Mouse (Mus musculus) midbrain, embryonic 11.5 days (tissue): Measurements from ENCODE around the gene Wdr20. TPM values are rescaled to one million over a fixed set of nuclear protein-coding genes. Genes with fewer than 3 reads are reported as not detected.
"Not testable (repeated sequence)": the region's sequence is repeated elsewhere in the genome, so short reads cannot be mapped to it uniquely, and the experiment has no call there.

Experiments used
- ATAC-seq: fragments of 200-750 bp; cut with Nextera tagmentation; 2 replicates; pipeline ENCODE4 v1.8.0; 2017; ENCODE audit warnings: moderate TSS enrichment, moderate library complexity; ENCODE audit not compliant: low FRiP score
- DNase-seq: peaks from one replicate; pipeline ENCODE4 v3.0.0; 2015; ENCODE audit warnings: low spot score; ENCODE audit errors: missing footprints
- H3K27ac ChIP-seq: fragments of 300-500 bp; sonication (generic); 2 replicates; pipeline ENCODE4 v1.5.1; 2014; ENCODE audit warnings: low read depth, low read length
- H3K27me3 ChIP-seq: fragments of 300-500 bp; sonication (generic); 2 replicates; pipeline ENCODE4 v1.6.1; 2014; ENCODE audit warnings: mild to moderate bottlenecking, low read length, moderate library complexity, mixed read lengths; ENCODE audit not compliant: control insufficient read depth, insufficient read depth
- H3K36me3 ChIP-seq: fragments of 300-500 bp; sonication (generic); 2 replicates; pipeline ENCODE4 v1.6.1; 2014; ENCODE audit warnings: mild to moderate bottlenecking, low read length, moderate library complexity, mixed read lengths; ENCODE audit not compliant: control insufficient read depth, insufficient read depth
- H3K4me1 ChIP-seq: fragments of 300-500 bp; sonication (generic); 2 replicates; pipeline ENCODE4 v1.6.1; 2014; ENCODE audit warnings: low read length; ENCODE audit not compliant: control insufficient read depth, insufficient read depth
- H3K4me2 ChIP-seq: fragments of 300-500 bp; sonication (generic); 2 replicates; pipeline ENCODE4 v1.6.1; 2014; ENCODE audit warnings: mild to moderate bottlenecking, moderate library complexity
- H3K4me3 ChIP-seq: fragments of 300-500 bp; sonication (generic); 2 replicates; pipeline ENCODE4 v1.5.1; 2014; ENCODE audit warnings: low read depth, low read length
- H3K9ac ChIP-seq: fragments of 300-500 bp; sonication (generic); 2 replicates; pipeline ENCODE4 v1.6.1; 2014; ENCODE audit warnings: low read length
- H3K9me3 ChIP-seq: fragments of 300-500 bp; sonication (generic); 2 replicates; pipeline ENCODE4 v1.6.1; 2016; ENCODE audit warnings: low read length; ENCODE audit not compliant: control insufficient read depth
- WGBS: fragments of 180-500 bp; shearing (Covaris S2); extraction: QIAGEN DNeasy Blood & Tissue Kit; methylation state at CpG from one replicate; pipeline ENCODE4 v1.1.7; 2014; 5-methylcytosine and 5-hydroxymethylcytosine counted together
- polyA plus RNA-seq: library from polyadenylated mRNA; unstranded; fragments of >200 nt; fragmentation: Nextera tagmentation; extraction: Ambion mirVana; gene quantifications from 2 replicates; pipeline ENCODE4 v1.2.1, GENCODE M21; 2014

Gene Wdr20
- polyA plus RNA-seq, 1 experiment from 2014 or later = 22.9 TPM

GRCm38 (mm10) chr12:110733254-110733653, 4.5 kb upstream of the Wdr20 start:
- H3K9ac ChIP-seq, H3K27ac ChIP-seq, H3K4me1 ChIP-seq, H3K4me3 ChIP-seq, H3K36me3 ChIP-seq, H3K9me3 ChIP-seq, H3K27me3 ChIP-seq, DNase-seq, ATAC-seq, H3K4me2 ChIP-seq: not testable (repeated sequence)
- 92% methylated on average over 3 of the region's 3 CpGs for WGBS

GRCm38 (mm10) chr12:110736641-110737040, 1.1 kb upstream of the Wdr20 start:
- H3K36me3 ChIP-seq = no peaks in the 10 kb centered on the region
- no peak overlapping the region for H3K9ac ChIP-seq
- ATAC-seq (no peak), DNase-seq (no peak)
- no peak overlapping the region for H3K4me2 ChIP-seq
- peaks cover 5% of the 10 kb centered on the region; the same call in 1 of the 2 replicates for H3K27me3 ChIP-seq
- 28% methylated on average over 4 of the region's 4 CpGs for WGBS
- H3K27ac ChIP-seq = no peak overlapping the region
- no peaks in the 10 kb centered on the region for H3K9me3 ChIP-seq
- H3K4me1 ChIP-seq = peaks cover 11% of the 10 kb centered on the region
- no peak overlapping the region for H3K4me3 ChIP-seq

- H3K4me2 ChIP-seq = peak overlapping the region; percentile 69
- H3K4me1 ChIP-seq = peaks cover 11% of the 10 kb centered on the region
- no peak for DNase-seq
- peak overlapping the region; percentile 91 for H3K9ac ChIP-seq
- H3K4me3 ChIP-seq = peak overlapping the region; percentile 84
- H3K9me3 ChIP-seq = no peaks in the 10 kb centered on the region
- peaks cover 5% of the 10 kb centered on the region; the same call in 1 of the 2 replicates for H3K27me3 ChIP-seq
- no peaks in the 10 kb centered on the region for H3K36me3 ChIP-seq
- no peak; the same call in none of the 2 replicates for ATAC-seq
- peak overlapping the region; percentile 65 for H3K27ac ChIP-seq
- under 1% methylated on average over 70 of the region's 72 CpGs for WGBS
Observed at GRCm38 (mm10) chr12:110738158-110738921, 596 bp downstream of the Wdr20 start.

DNA sequence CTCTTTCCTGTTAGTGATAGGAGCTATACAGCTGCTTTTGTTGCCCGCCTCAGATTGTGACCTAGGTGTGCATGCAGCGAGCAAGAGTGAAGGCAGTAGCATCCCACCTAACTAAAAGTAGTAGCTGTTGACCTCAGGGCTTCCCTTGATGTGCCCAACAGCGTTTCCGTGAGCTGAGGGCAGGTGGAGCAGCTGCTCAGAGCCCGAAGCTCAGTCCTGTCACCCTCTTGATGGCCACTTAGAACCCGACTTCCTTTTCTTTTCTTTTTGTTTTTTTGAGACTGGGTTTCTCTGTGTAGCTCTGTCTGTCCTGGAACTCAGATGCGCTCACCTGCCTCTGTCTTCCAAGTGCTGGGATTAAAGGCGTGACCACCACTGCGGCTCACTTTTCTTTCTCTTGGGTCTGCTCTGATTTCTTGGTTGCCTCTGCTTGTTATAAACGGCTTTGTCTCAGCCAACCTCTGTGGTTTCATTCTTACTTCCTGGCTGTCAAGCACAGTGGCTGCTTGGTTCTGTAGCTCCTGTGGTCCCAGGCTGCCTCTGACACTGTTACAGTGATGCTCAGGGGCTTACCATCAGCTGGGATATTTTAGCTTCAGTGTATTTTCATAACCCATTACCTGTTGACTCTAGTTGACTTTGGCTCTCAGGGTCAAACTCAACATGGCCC, 13.2 kb downstream of the Wdr20 start:
- Histone ChIP-seq H3K36me3 (no peaks in the 10 kb centered on the region), H3K4me1 (no peaks in the 10 kb centered on the region), H3K4me2 (no peak overlapping the region), H3K9ac (no peak overlapping the region), H3K27me3 (no peaks in the 10 kb centered on the region), H3K27ac (no peak overlapping the region), H3K4me3 (no peak overlapping the region), H3K9me3 (no peaks in the 10 kb centered on the region)
- ATAC-seq (no peak), DNase-seq (no peak)
- WGBS = 87% methylated on average over 10 of the region's 10 CpGs

DNA sequence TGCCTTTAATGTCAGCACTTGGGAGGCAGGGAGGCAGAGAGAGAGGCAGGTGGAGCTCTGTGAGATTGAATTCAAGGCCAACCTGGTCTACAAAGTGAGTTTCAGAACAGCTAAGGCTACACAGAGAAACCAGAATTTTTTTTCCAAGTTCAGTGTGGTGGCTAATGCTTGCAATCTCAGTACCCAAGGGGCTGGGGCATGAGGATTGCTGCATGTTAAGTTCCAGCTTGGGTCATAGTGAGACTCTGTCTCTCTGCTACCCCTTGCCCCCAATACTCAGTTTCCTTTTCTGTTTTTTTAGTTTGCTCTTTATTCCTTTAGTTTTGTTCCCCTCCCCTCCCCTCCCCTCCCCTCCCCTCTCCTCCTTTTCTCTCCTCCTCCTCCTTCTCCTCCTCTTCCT, 15.0 kb downstream of the Wdr20 start:
- H3K4me3 ChIP-seq = no peak overlapping the region
- no peak overlapping the region for H3K9ac ChIP-seq
- no peak for DNase-seq
- H3K4me2 ChIP-seq = no peak overlapping the region
- no peaks in the 10 kb centered on the region for H3K36me3 ChIP-seq
- H3K27me3 ChIP-seq = no peaks in the 10 kb centered on the region
- no peaks in the 10 kb centered on the region for H3K4me1 ChIP-seq
- ATAC-seq = no peak
- H3K27ac ChIP-seq = no peak overlapping the region
- no peaks in the 10 kb centered on the region for H3K9me3 ChIP-seq

GRCm38 (mm10) chr12:110753976-110754375, 16.2 kb downstream of the Wdr20 start:
- no peaks in the 10 kb centered on the region for H3K27me3 ChIP-seq
- no peak for DNase-seq
- no peak overlapping the region for H3K27ac ChIP-seq
- no peak overlapping the region for H3K4me3 ChIP-seq
- H3K4me1 ChIP-seq = no peaks in the 10 kb centered on the region
- H3K9ac ChIP-seq = no peak overlapping the region
- H3K9me3 ChIP-seq = no peaks in the 10 kb centered on the region
- H3K36me3 ChIP-seq = no peaks in the 10 kb centered on the region
- WGBS = 96% methylated on average over 4 of the region's 4 CpGs
- ATAC-seq = no peak
- H3K4me2 ChIP-seq = no peak overlapping the region

GRCm38 (mm10) chr12:110757161-110757560, 19.4 kb downstream of the Wdr20 start:
- no peak overlapping the region for H3K4me2 ChIP-seq
- ATAC-seq = no peak
- no peaks in the 10 kb centered on the region for H3K36me3 ChIP-seq
- H3K27ac ChIP-seq = no peak overlapping the region
- no peaks in the 10 kb centered on the region for H3K9me3 ChIP-seq
- WGBS = 84% methylated on average over 3 of the region's 3 CpGs
- H3K27me3 ChIP-seq = no peaks in the 10 kb centered on the region
- no peak overlapping the region for H3K9ac ChIP-seq
- DNase-seq = no peak
- no peak overlapping the region for H3K4me3 ChIP-seq
- no peaks in the 10 kb centered on the region for H3K4me1 ChIP-seq

GRCm38 (mm10) chr12:110758932-110759331, 21.2 kb downstream of the Wdr20 start:
- no peak for ATAC-seq
- Histone ChIP-seq H3K4me3 (no peak overlapping the region), H3K36me3 (no peaks in the 10 kb centered on the region), H3K4me1 (no peaks in the 10 kb centered on the region), H3K27ac (no peak overlapping the region), H3K4me2 (no peak overlapping the region), H3K9ac (no peak overlapping the region), H3K9me3 (no peaks in the 10 kb centered on the region), H3K27me3 (no peaks in the 10 kb centered on the region)
- WGBS = 93% methylated on average over 8 of the region's 8 CpGs
- no peak for DNase-seq

DNA sequence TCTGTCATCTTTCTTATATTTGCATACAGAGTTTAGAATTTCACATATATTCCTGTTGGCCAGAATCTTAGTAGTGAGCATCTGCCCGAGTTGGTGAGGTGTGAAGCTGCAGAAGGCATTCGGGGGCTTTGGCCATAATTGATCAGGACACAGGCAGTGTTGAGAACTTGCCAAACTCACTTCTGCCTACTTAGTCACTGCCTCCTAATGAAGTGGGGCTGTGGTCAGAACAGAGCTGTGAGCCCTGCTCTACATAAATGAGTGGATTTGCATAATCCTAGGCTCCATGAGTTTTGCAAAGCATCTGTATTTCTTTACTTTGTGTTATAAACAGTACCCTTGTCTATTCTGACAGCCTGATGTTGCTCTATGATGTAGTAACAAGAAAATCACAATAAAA, 24.6 kb downstream of the Wdr20 start:
- H3K4me2 ChIP-seq = no peak overlapping the region
- DNase-seq (no peak), ATAC-seq (no peak)
- H3K27ac ChIP-seq = no peak overlapping the region
- H3K4me3 ChIP-seq = no peak overlapping the region
- no peaks in the 10 kb centered on the region for H3K27me3 ChIP-seq
- H3K9me3 ChIP-seq = no peaks in the 10 kb centered on the region
- no peaks in the 10 kb centered on the region for H3K36me3 ChIP-seq
- H3K4me1 ChIP-seq = no peaks in the 10 kb centered on the region
- no peak overlapping the region for H3K9ac ChIP-seq
- 91% methylated on average over 2 of the region's 2 CpGs for WGBS
